Mouse (Mus musculus) kidney, embryonic 14.5 days (tissue): ENCODE measurements around the gene Gdi2. TPM values are rescaled to one million over a fixed set of nuclear protein-coding genes. Genes with fewer than 3 reads are reported as not detected.
"Not testable (repeated sequence)": the region's sequence is repeated elsewhere in the genome, so short reads cannot be mapped to it uniquely, and the experiment has no call there.

Experiments
- ATAC-seq: fragments of 200-750 bp; cut with Nextera tagmentation; 2 replicates; pipeline ENCODE4 v1.8.0; 2017; ENCODE audit warnings: moderate number of reproducible peaks, mild to moderate bottlenecking, moderate TSS enrichment, moderate library complexity; ENCODE audit not compliant: low FRiP score, low TSS enrichment
- H3K27ac ChIP-seq: fragments of 300-500 bp; sonication (generic); 2 replicates; pipeline ENCODE4 v1.5.1; 2014; ENCODE audit warnings: low read depth, mild to moderate bottlenecking, low read length, moderate library complexity, mixed read lengths
- H3K27me3 ChIP-seq: fragments of 300-500 bp; sonication (generic); 2 replicates; pipeline ENCODE4 v1.6.1; 2014; ENCODE audit warnings: mild to moderate bottlenecking, low read length; ENCODE audit not compliant: control insufficient read depth, insufficient read depth
- H3K36me3 ChIP-seq: fragments of 300-500 bp; sonication (generic); 2 replicates; pipeline ENCODE4 v1.6.1; 2014; ENCODE audit warnings: low read length, mixed read lengths; ENCODE audit not compliant: control insufficient read depth, insufficient read depth
- H3K4me1 ChIP-seq: fragments of 300-500 bp; sonication (generic); 2 replicates; pipeline ENCODE4 v1.6.1; 2014; ENCODE audit warnings: low read length, mixed read lengths; ENCODE audit not compliant: control insufficient read depth, insufficient read depth
- H3K4me2 ChIP-seq: fragments of 300-500 bp; sonication (generic); replicated peaks from 2 replicates; pipeline ENCODE4 v1.6.1; 2014; ENCODE audit warnings: low read depth, mild to moderate bottlenecking, low read length
- H3K4me3 ChIP-seq: fragments of 300-500 bp; sonication (generic); 2 replicates; pipeline ENCODE4 v1.5.1; 2014; ENCODE audit warnings: mild to moderate bottlenecking, low read length
- H3K9ac ChIP-seq: fragments of 300-500 bp; sonication (generic); 2 replicates; pipeline ENCODE4 v1.6.1; 2014; ENCODE audit warnings: low read depth, mild to moderate bottlenecking, low read length, moderate library complexity
- H3K9me3 ChIP-seq: fragments of 300-500 bp; sonication (generic); 2 replicates; pipeline ENCODE4 v1.6.1; 2016; ENCODE audit warnings: low read length; ENCODE audit not compliant: control insufficient read depth
- WGBS: fragments of 180-500 bp; shearing (Covaris S2); extraction: QIAGEN DNeasy Blood & Tissue Kit; methylation state at CpG from one replicate; pipeline ENCODE4 v1.1.7; 2014; 5-methylcytosine and 5-hydroxymethylcytosine counted together
- polyA plus RNA-seq: library from polyadenylated mRNA; unstranded; fragments of >200 nt; fragmentation: Nextera tagmentation; extraction: Ambion mirVana; gene quantifications from 2 replicates; pipeline ENCODE4 v1.2.1, GENCODE M21; 2014

The Gdi2 gene
- 412 and 465 TPM in 2 replicates for polyA plus RNA-seq

- no peaks in the 10 kb centered on the region for H3K27me3 ChIP-seq
- ATAC-seq = peak; percentile 98
- WGBS = under 1% methylated on average over 38 of the region's 47 CpGs
- peak within 1 kb of the TSS; percentile 78 for H3K4me2 ChIP-seq
- 0 out of 2 replicates have a peak, but pooled peaks cover 2% of the 10 kb centered on the region for H3K9me3 ChIP-seq
- peak within 1 kb of the TSS; percentile 97 for H3K9ac ChIP-seq
- H3K4me3 ChIP-seq = peak within 1 kb of the TSS; percentile 89
- H3K36me3 ChIP-seq = no peaks in the 10 kb centered on the region
- peaks cover 15% of the 10 kb centered on the region; the same call in 1 of the 2 replicates for H3K4me1 ChIP-seq
- peak within 1 kb of the TSS; percentile 99 for H3K27ac ChIP-seq
Observed at GRCm38 (mm10) chr13:3537594-3538222, at the start of gene Gdi2. Gene Gdi2, plus strand, starts transcription at chr13:3538063.

GRCm38 (mm10) chr13:3495526-3495925, 42.3 kb upstream of the Gdi2 start:
- Histone ChIP-seq H3K4me3 (no peak overlapping the region), H3K4me1 (no peaks in the 10 kb centered on the region), H3K9me3 (no peaks in the 10 kb centered on the region), H3K4me2 (no peak overlapping the region), H3K9ac (no peak overlapping the region), H3K27me3 (no peaks in the 10 kb centered on the region), H3K36me3 (no peaks in the 10 kb centered on the region), H3K27ac (no peak overlapping the region)
- no peak for ATAC-seq
- WGBS = 94% methylated on average over 4 of the region's 4 CpGs

GRCm38 (mm10) chr13:3501014-3501413, 36.8 kb upstream of the Gdi2 start:
- H3K9ac ChIP-seq, H3K36me3 ChIP-seq, H3K27ac ChIP-seq, ATAC-seq, H3K9me3 ChIP-seq, H3K4me2 ChIP-seq, H3K4me3 ChIP-seq, H3K4me1 ChIP-seq, H3K27me3 ChIP-seq: not testable (repeated sequence)
- 89% methylated on average over 6 of the region's 6 CpGs for WGBS

- not testable (repeated sequence) for H3K9ac ChIP-seq, H3K4me3 ChIP-seq, H3K9me3 ChIP-seq, H3K4me1 ChIP-seq, H3K4me2 ChIP-seq, H3K27me3 ChIP-seq, H3K36me3 ChIP-seq, ATAC-seq, H3K27ac ChIP-seq
- WGBS = 79% methylated on average over 6 of the region's 6 CpGs
Observed at GRCm38 (mm10) chr13:3515351-3515750, 22.5 kb upstream of the Gdi2 start.

- not testable (repeated sequence) for ATAC-seq, H3K4me3 ChIP-seq
- WGBS = 75% methylated on average over 3 of the region's 4 CpGs
Observed at GRCm38 (mm10) chr13:3519357-3519756, 18.5 kb upstream of the Gdi2 start.

GRCm38 (mm10) chr13:3519994-3520393, 17.9 kb upstream of the Gdi2 start:
- not testable (repeated sequence) for H3K9me3 ChIP-seq, H3K4me1 ChIP-seq, H3K9ac ChIP-seq, H3K4me2 ChIP-seq, ATAC-seq, H3K27me3 ChIP-seq, H3K27ac ChIP-seq, H3K36me3 ChIP-seq, H3K4me3 ChIP-seq
- WGBS = 11% methylated on average over 1 of the region's 1 CpGs

More at GRCm38 (mm10) chr13:3519357-3519756, 18.5 kb upstream of the Gdi2 start:
- not testable (repeated sequence) for H3K36me3 ChIP-seq, H3K27me3 ChIP-seq, H3K4me2 ChIP-seq, H3K9me3 ChIP-seq, H3K27ac ChIP-seq, H3K9ac ChIP-seq, H3K4me1 ChIP-seq

- Histone ChIP-seq H3K4me2 (no peak overlapping the region), H3K27me3 (no peaks in the 10 kb centered on the region), H3K9ac (no peak overlapping the region), H3K36me3 (no peaks in the 10 kb centered on the region), H3K4me1 (no peaks in the 10 kb centered on the region), H3K4me3 (no peak overlapping the region), H3K27ac (no peak overlapping the region), H3K9me3 (no peaks in the 10 kb centered on the region)
- no peak for ATAC-seq
- WGBS = 74% methylated on average over 6 of the region's 6 CpGs
Observed at GRCm38 (mm10) chr13:3523459-3523858, 14.4 kb upstream of the Gdi2 start.

GRCm38 (mm10) chr13:3523946-3524345, 13.9 kb upstream of the Gdi2 start:
- Histone ChIP-seq H3K9me3 (no peaks in the 10 kb centered on the region), H3K4me1 (no peaks in the 10 kb centered on the region), H3K4me3 (no peak overlapping the region), H3K36me3 (no peaks in the 10 kb centered on the region), H3K27me3 (no peaks in the 10 kb centered on the region), H3K27ac (no peak overlapping the region), H3K9ac (no peak overlapping the region), H3K4me2 (no peak overlapping the region)
- WGBS = 68% methylated on average over 1 of the region's 1 CpGs
- no peak for ATAC-seq

GRCm38 (mm10) chr13:3525611-3526051, 12.2 kb upstream of the Gdi2 start:
- Histone ChIP-seq H3K9ac (no peak overlapping the region), H3K27ac (no peak overlapping the region), H3K9me3 (no peaks in the 10 kb centered on the region), H3K36me3 (no peaks in the 10 kb centered on the region), H3K4me3 (no peak overlapping the region), H3K27me3 (no peaks in the 10 kb centered on the region), H3K4me2 (no peak overlapping the region), H3K4me1 (no peaks in the 10 kb centered on the region)
- 69% methylated on average over 4 of the region's 4 CpGs for WGBS
- ATAC-seq = no peak
